Mouse (Mus musculus) neural tube, embryonic 12.5 days (tissue): ENCODE data around the gene Scnn1b. TPM values are rescaled to one million over a fixed set of nuclear protein-coding genes. Genes with fewer than 3 reads are reported as not detected.

Source experiments
- ATAC-seq: fragments of 200-750 bp; cut with Nextera tagmentation; 2 replicates; pipeline ENCODE4 v1.8.0; 2017; ENCODE audit warnings: low read depth, mild to moderate bottlenecking, moderate TSS enrichment, moderate library complexity; ENCODE audit not compliant: low FRiP score
- H3K27ac ChIP-seq: fragments of 300-500 bp; sonication (generic); 2 replicates; pipeline ENCODE4 v1.5.1; 2016
- H3K27me3 ChIP-seq: fragments of 300-500 bp; sonication (generic); replicated peaks from 2 replicates; pipeline ENCODE4 v1.6.1; 2016; ENCODE audit warnings: mild to moderate bottlenecking
- H3K36me3 ChIP-seq: fragments of 300-500 bp; sonication (generic); 2 replicates; pipeline ENCODE4 v1.6.1; 2016; ENCODE audit warnings: mild to moderate bottlenecking
- H3K4me1 ChIP-seq: fragments of 300-500 bp; sonication (generic); 2 replicates; pipeline ENCODE4 v1.6.1; 2016
- H3K4me2 ChIP-seq: fragments of 300-500 bp; sonication (generic); replicated peaks from 2 replicates; pipeline ENCODE4 v1.6.1; 2016; ENCODE audit warnings: mild to moderate bottlenecking
- H3K4me3 ChIP-seq: fragments of 300-500 bp; sonication (generic); 2 replicates; pipeline ENCODE4 v1.5.1; 2016
- H3K9ac ChIP-seq: fragments of 300-500 bp; sonication (generic); 2 replicates; pipeline ENCODE4 v1.6.1; 2016; ENCODE audit warnings: mild to moderate bottlenecking
- H3K9me3 ChIP-seq: fragments of 300-500 bp; sonication (generic); 2 replicates; pipeline ENCODE4 v1.6.1; 2016; ENCODE audit warnings: mild to moderate bottlenecking
- WGBS: fragments of 180-500 bp; shearing (Covaris S2); methylation state at CpG from one replicate; pipeline ENCODE4 v1.1.7; 2016; 5-methylcytosine and 5-hydroxymethylcytosine counted together
- polyA plus RNA-seq: library from polyadenylated mRNA; unstranded; fragments of >200 nt; fragmentation: Nextera tagmentation; extraction: Ambion mirVana; gene quantifications from 2 replicates; pipeline ENCODE4 v1.2.1, GENCODE M21; 2016

Gene Scnn1b
- polyA plus RNA-seq, 1 experiment from 2014 or later, result not detected

DNA sequence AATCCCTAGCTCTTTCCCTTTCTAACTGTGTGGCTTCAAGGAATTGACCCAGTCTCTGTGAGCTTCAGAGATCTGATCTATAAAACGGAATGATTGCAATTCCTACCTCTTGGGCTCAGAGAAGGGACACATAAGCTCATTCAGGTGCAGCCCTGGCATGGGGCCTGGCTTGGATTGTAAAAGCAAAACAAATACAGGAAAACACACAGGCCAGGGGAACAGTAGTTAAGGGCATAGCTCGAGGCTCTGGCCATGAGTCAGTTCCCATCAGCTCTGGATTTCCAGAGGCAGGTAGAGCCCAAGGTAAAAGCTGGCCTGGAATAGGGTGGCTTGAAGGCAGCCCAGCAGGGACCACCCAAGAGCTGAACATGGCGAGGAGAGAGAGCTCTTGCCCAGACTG is 9.2 kb downstream of the Scnn1b start:
- Histone ChIP-seq H3K27me3 (no peaks in the 10 kb centered on the region), H3K4me2 (no peak overlapping the region), H3K27ac (no peak overlapping the region), H3K36me3 (no peaks in the 10 kb centered on the region), H3K4me3 (no peak overlapping the region), H3K9ac (no peak overlapping the region), H3K4me1 (no peaks in the 10 kb centered on the region), H3K9me3 (no peaks in the 10 kb centered on the region)
- WGBS, result 51% methylated on average over 3 of the region's 3 CpGs
- ATAC-seq, result no peak

GRCm38 (mm10) chr7:121874784-121875183 is 9.9 kb downstream of the Scnn1b start:
- ATAC-seq, result no peak
- WGBS, result 86% methylated on average over 7 of the region's 7 CpGs

DNA sequence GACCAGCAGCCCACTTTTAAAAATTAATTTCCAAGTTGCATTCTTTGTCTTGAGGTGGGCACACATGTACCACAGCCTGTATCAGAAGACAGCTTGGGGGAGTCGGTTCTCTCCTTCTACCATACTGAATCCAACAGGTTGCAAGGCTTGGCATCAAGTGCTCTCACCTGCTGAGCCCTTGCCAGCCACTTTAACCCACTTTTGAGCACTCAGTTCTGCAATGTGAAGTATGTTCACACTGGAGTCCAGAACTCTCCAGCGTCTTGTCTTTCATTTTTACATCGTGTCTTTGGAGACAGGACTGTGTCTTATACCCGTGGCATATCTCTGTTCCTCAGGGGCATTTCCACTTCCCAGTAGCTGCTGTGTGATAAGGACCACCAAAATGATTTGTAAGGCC is 15.4 kb downstream of the Scnn1b start:
- no peak overlapping the region for H3K27ac ChIP-seq
- H3K4me1 ChIP-seq, result no peaks in the 10 kb centered on the region
- ATAC-seq, result no peak
- H3K9me3 ChIP-seq, result no peaks in the 10 kb centered on the region
- no peak overlapping the region for H3K4me2 ChIP-seq
- no peaks in the 10 kb centered on the region for H3K27me3 ChIP-seq
- WGBS, result 89% methylated on average over 4 of the region's 4 CpGs
- no peak overlapping the region for H3K4me3 ChIP-seq
- no peaks in the 10 kb centered on the region for H3K36me3 ChIP-seq
- no peak overlapping the region for H3K9ac ChIP-seq

More at GRCm38 (mm10) chr7:121874784-121875183, 9.9 kb downstream of the Scnn1b start:
- H3K36me3 ChIP-seq, result no peaks in the 10 kb centered on the region
- H3K27ac ChIP-seq, result no peak overlapping the region
- H3K4me1 ChIP-seq, result no peaks in the 10 kb centered on the region
- H3K27me3 ChIP-seq, result no peaks in the 10 kb centered on the region
- H3K4me2 ChIP-seq, result no peak overlapping the region
- H3K9me3 ChIP-seq, result no peaks in the 10 kb centered on the region
- H3K9ac ChIP-seq, result no peak overlapping the region
- no peak overlapping the region for H3K4me3 ChIP-seq

DNA sequence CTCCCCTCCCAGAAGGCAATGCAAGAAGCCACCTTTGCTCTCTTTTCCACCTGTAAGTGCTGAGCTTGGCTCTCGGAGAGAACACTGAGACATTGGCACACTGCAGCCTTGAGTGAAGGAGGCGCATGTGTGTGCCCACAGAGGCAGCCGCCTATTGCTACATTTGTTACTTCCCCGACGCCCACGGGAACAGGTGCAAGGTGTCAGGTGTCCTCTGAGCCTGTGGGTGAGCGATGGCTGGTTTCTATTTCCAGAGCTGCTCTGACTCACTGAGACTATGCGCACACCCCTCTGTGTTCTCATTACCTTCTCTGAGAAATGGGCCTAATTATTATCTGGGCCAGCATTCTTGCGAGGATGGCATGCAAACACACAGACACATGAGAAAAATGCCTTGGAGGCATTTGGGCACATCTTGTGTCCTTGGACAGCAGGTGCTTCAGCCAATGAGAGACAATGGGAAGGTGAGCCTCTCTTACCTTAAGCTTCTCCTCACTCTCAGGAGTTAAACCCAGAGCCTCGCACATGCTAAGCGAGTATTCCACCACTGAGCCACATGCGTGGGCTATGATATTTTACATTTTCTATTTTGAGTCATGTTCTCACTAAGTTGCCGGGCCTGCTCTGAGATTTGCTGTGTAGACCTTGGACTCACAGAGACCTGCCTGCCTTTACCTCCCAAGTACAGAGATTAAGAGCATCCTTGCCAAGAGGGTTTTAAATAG is 26.0 kb downstream of the Scnn1b start:
- H3K36me3 ChIP-seq, result no peaks in the 10 kb centered on the region

DNA sequence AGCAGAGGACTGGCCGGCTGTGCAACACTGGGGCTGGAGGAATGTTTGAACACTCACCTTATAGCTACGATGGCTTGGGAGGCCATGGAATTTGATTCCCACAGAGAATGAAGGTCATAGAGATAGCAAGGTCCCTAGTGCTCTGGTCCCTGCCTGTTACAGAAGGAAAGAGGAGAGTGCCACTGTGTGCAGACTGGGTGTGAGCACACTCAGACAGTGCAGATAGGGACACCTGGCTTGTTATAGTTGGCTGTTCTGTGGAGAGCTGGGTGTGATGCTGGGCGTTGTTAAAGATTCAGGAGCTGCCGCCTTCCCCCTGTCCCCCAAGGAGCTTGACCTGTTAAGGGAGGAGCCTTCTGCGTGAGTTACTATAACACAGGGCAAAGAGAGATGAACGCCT is 31.9 kb downstream of the Scnn1b start:
- Histone ChIP-seq H3K27me3 (no peaks in the 10 kb centered on the region), H3K9me3 (no peaks in the 10 kb centered on the region), H3K9ac (no peak overlapping the region), H3K4me2 (no peak overlapping the region), H3K36me3 (no peaks in the 10 kb centered on the region), H3K27ac (no peak overlapping the region), H3K4me3 (no peak overlapping the region), H3K4me1 (no peaks in the 10 kb centered on the region)
- WGBS, result 40% methylated on average over 6 of the region's 6 CpGs
- no peak for ATAC-seq

More for the DNA sequence above, 26.0 kb downstream of the Scnn1b start:
- no peaks in the 10 kb centered on the region for H3K27me3 ChIP-seq
- ATAC-seq, result no peak
- no peak overlapping the region for H3K4me2 ChIP-seq
- WGBS, result 94% methylated on average over 13 of the region's 13 CpGs
- no peaks in the 10 kb centered on the region for H3K4me1 ChIP-seq
- no peak overlapping the region for H3K4me3 ChIP-seq
- H3K9me3 ChIP-seq, result no peaks in the 10 kb centered on the region
- no peak overlapping the region for H3K9ac ChIP-seq
- no peak overlapping the region for H3K27ac ChIP-seq

DNA sequence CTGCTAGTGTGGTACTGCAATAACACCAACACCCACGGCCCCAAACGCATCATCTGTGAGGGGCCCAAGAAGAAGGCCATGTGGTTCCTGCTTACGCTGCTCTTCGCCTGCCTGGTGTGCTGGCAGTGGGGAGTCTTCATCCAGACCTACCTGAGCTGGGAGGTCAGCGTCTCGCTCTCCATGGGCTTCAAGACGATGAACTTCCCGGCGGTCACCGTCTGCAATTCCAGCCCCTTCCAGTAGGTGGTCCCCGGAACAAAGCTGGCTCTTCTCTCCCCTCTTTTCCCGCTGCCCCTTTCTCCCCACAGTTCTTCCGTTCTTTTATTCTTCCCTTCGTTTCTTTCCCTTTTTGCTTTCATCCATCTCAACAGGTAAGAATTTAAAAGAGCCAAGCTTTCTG is 34.5 kb downstream of the Scnn1b start:
- H3K27ac ChIP-seq, result no peak overlapping the region
- H3K4me2 ChIP-seq, result peak overlapping the region; percentile 44
- no peak overlapping the region for H3K4me3 ChIP-seq
- H3K9ac ChIP-seq, result no peak overlapping the region
- no peaks in the 10 kb centered on the region for H3K36me3 ChIP-seq
- 7% methylated on average over 14 of the region's 14 CpGs for WGBS
- no peaks in the 10 kb centered on the region for H3K27me3 ChIP-seq
- H3K9me3 ChIP-seq, result 0 out of 2 replicates have a peak, but pooled peaks cover 2% of the 10 kb centered on the region
- H3K4me1 ChIP-seq, result no peaks in the 10 kb centered on the region
- ATAC-seq, result 0 out of 2 replicates have a peak, but pooled peaks have one; percentile 35

DNA sequence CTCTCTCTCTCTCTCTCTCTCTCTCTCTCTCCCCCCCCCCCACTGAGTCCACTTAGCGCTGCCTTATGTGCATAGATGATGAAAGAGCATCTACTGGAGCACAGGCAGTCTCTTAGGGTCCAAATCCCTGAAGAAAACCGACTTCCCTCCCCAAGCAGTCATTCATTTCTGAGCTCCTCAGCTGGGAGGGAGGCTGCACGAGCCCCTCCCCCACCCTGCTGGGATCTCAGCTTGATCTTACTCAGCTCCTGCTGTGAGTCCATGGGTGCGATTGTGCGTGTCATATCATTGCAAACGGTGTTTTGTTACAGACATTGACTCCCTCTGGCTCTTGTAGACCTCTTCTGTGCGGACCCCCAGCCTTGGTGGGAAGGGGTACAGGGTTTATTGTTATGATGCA is 35.1 kb downstream of the Scnn1b start:
- Histone ChIP-seq H3K4me2 (peak overlapping the region; percentile 44), H3K4me3 (no peak overlapping the region), H3K27ac (no peak overlapping the region), H3K4me1 (no peaks in the 10 kb centered on the region), H3K27me3 (no peaks in the 10 kb centered on the region), H3K9ac (no peak overlapping the region), H3K36me3 (no peaks in the 10 kb centered on the region), H3K9me3 (0 out of 2 replicates have a peak, but pooled peaks cover 3% of the 10 kb centered on the region)
- 0 out of 2 replicates have a peak, but pooled peaks have one; percentile 27 for ATAC-seq
- WGBS, result 13% methylated on average over 7 of the region's 7 CpGs

GRCm38 (mm10) chr7:121902757-121903411 is 38.0 kb downstream of the Scnn1b start:
- Histone ChIP-seq H3K9ac (no peak overlapping the region), H3K4me2 (no peak overlapping the region), H3K27ac (no peak overlapping the region), H3K9me3 (0 out of 2 replicates have a peak, but pooled peaks cover 3% of the 10 kb centered on the region), H3K4me3 (no peak overlapping the region), H3K36me3 (no peaks in the 10 kb centered on the region), H3K4me1 (no peaks in the 10 kb centered on the region), H3K27me3 (no peaks in the 10 kb centered on the region)
- no peak for ATAC-seq
- 87% methylated on average over 8 of the region's 8 CpGs for WGBS

DNA sequence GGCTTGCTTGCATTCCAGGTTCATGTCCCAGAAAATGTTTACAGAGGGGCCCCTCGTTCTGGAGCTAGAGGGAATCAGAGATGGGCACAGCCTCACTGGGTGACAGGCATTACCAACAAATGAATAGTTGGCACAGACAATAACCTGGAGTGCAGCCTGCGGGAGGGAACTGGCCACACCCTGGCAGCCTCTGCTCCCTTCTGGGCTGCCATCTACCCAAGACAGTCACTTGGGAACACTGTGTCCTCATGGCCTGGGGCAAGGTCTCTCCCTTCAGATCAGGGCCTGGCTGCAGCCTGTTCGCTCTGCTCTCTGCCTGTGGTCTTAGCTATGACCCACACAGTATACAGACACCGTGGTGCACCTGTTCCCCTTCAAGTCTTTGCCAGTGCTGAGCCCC is 42.0 kb downstream of the Scnn1b start:
- H3K4me3 ChIP-seq, result no peak overlapping the region
- H3K9ac ChIP-seq, result no peak overlapping the region
- no peak for ATAC-seq
- WGBS, result 80% methylated on average over 4 of the region's 4 CpGs
- no peak overlapping the region for H3K4me2 ChIP-seq
- no peaks in the 10 kb centered on the region for H3K4me1 ChIP-seq
- no peaks in the 10 kb centered on the region for H3K27me3 ChIP-seq
- H3K9me3 ChIP-seq, result 0 out of 2 replicates have a peak, but pooled peaks cover 3% of the 10 kb centered on the region
- H3K36me3 ChIP-seq, result no peaks in the 10 kb centered on the region
- no peak overlapping the region for H3K27ac ChIP-seq

- H3K36me3 ChIP-seq, result no peaks in the 10 kb centered on the region
These were observed 47.4 kb downstream of the Scnn1b start for GRCm38 (mm10) chr7:121912250-121912649.

GRCm38 (mm10) chr7:121913944-121914343 is 49.1 kb downstream of the Scnn1b start:
- Histone ChIP-seq H3K9me3 (no peaks in the 10 kb centered on the region), H3K4me2 (no peak overlapping the region), H3K27me3 (no peaks in the 10 kb centered on the region), H3K4me1 (no peaks in the 10 kb centered on the region), H3K27ac (no peak overlapping the region), H3K36me3 (no peaks in the 10 kb centered on the region), H3K4me3 (no peak overlapping the region), H3K9ac (no peak overlapping the region)
- no peak for ATAC-seq
- 82% methylated on average over 6 of the region's 6 CpGs for WGBS

More at GRCm38 (mm10) chr7:121912250-121912649, 47.4 kb downstream of the Scnn1b start:
- ATAC-seq, result no peak
- Histone ChIP-seq H3K9ac (no peak overlapping the region), H3K4me2 (no peak overlapping the region), H3K27me3 (no peaks in the 10 kb centered on the region), H3K4me1 (no peaks in the 10 kb centered on the region), H3K4me3 (no peak overlapping the region), H3K27ac (no peak overlapping the region), H3K9me3 (no peaks in the 10 kb centered on the region)
- 78% methylated on average over 8 of the region's 8 CpGs for WGBS

- H3K9ac ChIP-seq, result no peak overlapping the region
- ATAC-seq, result no peak
- 96% methylated on average over 7 of the region's 7 CpGs for WGBS
- no peak overlapping the region for H3K4me3 ChIP-seq
- no peak overlapping the region for H3K27ac ChIP-seq
- H3K4me2 ChIP-seq, result no peak overlapping the region
- H3K4me1 ChIP-seq, result no peaks in the 10 kb centered on the region
- no peaks in the 10 kb centered on the region for H3K27me3 ChIP-seq
- H3K36me3 ChIP-seq, result peaks cover 31% of the 10 kb centered on the region
- H3K9me3 ChIP-seq, result no peaks in the 10 kb centered on the region
These were observed 59.5 kb downstream of the Scnn1b start for GRCm38 (mm10) chr7:121924361-121924760.
